Mouse (Mus musculus): ENCODE results near the gene Dact3. TPM values are rescaled to one million over a fixed set of nuclear protein-coding genes. Genes with fewer than 3 reads are reported as not detected.

Gene Dact3
- polyA plus RNA-seq, 1 experiment from 2014 or later, result 1.5 TPM

Other genes with a start within 250 kb of the Dact3 start
- not detected in 2 replicates for gene Ceacam15, start 199.6 kb upstream of the Dact3 start, polyA plus RNA-seq (2016; fragmentation: Nextera tagmentation; extraction: Ambion mirVana)
- not detected in 2 replicates for gene Ceacam9, start 153.4 kb upstream of the Dact3 start, polyA plus RNA-seq (2016; fragmentation: Nextera tagmentation; extraction: Ambion mirVana)
- 218 and 230 TPM in 2 replicates for gene Ap2s1, start 136.9 kb upstream of the Dact3 start, polyA plus RNA-seq (2016; fragmentation: Nextera tagmentation; extraction: Ambion mirVana)
- gene Slc1a5, start 94.0 kb upstream of the Dact3 start, polyA plus RNA-seq (2016; fragmentation: Nextera tagmentation; extraction: Ambion mirVana), result 127 and 128 TPM in 2 replicates
- gene Strn4, start 59.4 kb upstream of the Dact3 start, polyA plus RNA-seq (2016; fragmentation: Nextera tagmentation; extraction: Ambion mirVana), result 61.3 and 63.2 TPM in 2 replicates
- 14.9 and 16.0 TPM in 2 replicates for gene Fkrp, start 58.6 kb upstream of the Dact3 start, polyA plus RNA-seq (2016; fragmentation: Nextera tagmentation; extraction: Ambion mirVana)
- 4.4 and 4.7 TPM in 2 replicates for gene Prkd2, start 32.4 kb upstream of the Dact3 start, polyA plus RNA-seq (2016; fragmentation: Nextera tagmentation; extraction: Ambion mirVana)
- gene Gng8, start 16.5 kb downstream of the Dact3 start, polyA plus RNA-seq (2016; fragmentation: Nextera tagmentation; extraction: Ambion mirVana), result 0.80 and 1.7 TPM in 2 replicates
- gene Ptgir, start 31.2 kb downstream of the Dact3 start, polyA plus RNA-seq (2016; fragmentation: Nextera tagmentation; extraction: Ambion mirVana), result 0.86 and 1.5 TPM in 2 replicates
- gene Calm3, start 48.8 kb downstream of the Dact3 start, polyA plus RNA-seq (2016; fragmentation: Nextera tagmentation; extraction: Ambion mirVana), result 91.2 and 94.4 TPM in 2 replicates
- 0.41 and 0.75 TPM in 2 replicates for gene Pnmal2, start 69.4 kb downstream of the Dact3 start, polyA plus RNA-seq (2016; fragmentation: Nextera tagmentation; extraction: Ambion mirVana)
- gene Pnmal1, start 84.4 kb downstream of the Dact3 start, polyA plus RNA-seq (2016; fragmentation: Nextera tagmentation; extraction: Ambion mirVana), result 0.05 and 0.08 TPM in 2 replicates
- gene Gm42372, start 107.8 kb downstream of the Dact3 start, polyA plus RNA-seq (2016; fragmentation: Nextera tagmentation; extraction: Ambion mirVana), result 0.07 TPM in 2 replicates
- 3.8 and 3.9 TPM in 2 replicates for gene Ccdc8, start 117.4 kb downstream of the Dact3 start, polyA plus RNA-seq (2016; fragmentation: Nextera tagmentation; extraction: Ambion mirVana)
- 70.3 and 75.2 TPM in 2 replicates for gene Ppp5c, start 152.6 kb downstream of the Dact3 start, polyA plus RNA-seq (2016; fragmentation: Nextera tagmentation; extraction: Ambion mirVana)
- gene Hif3a, start 187.1 kb downstream of the Dact3 start, polyA plus RNA-seq (2016; fragmentation: Nextera tagmentation; extraction: Ambion mirVana), result 21.1 and 22.6 TPM in 2 replicates
- 0.06 and 0.13 TPM in 2 replicates for gene Psg16, start 198.7 kb downstream of the Dact3 start, polyA plus RNA-seq (2016; fragmentation: Nextera tagmentation; extraction: Ambion mirVana)

All from liver, embryonic 12.5 days (tissue).